Mouse (Mus musculus) heart, embryonic 13.5 days (tissue): ENCODE results near the gene Cyp4f37. TPM values are rescaled to one million over a fixed set of nuclear protein-coding genes. Genes with fewer than 3 reads are reported as not detected.

Experiments used
- polyA plus RNA-seq: library from polyadenylated mRNA; unstranded; fragments of >200 nt; fragmentation: Nextera tagmentation; extraction: Ambion mirVana; gene quantifications from 2 replicates; pipeline ENCODE4 v1.2.1, GENCODE M21; 2015

Cyp4f37 gene
- polyA plus RNA-seq, 1 experiment from 2014 or later, result not detected

Other genes starting within 250 kb of the Cyp4f37 start
- 10.9 and 12.4 TPM in 2 replicates for gene Wiz, start 231.9 kb upstream of the Cyp4f37 start, polyA plus RNA-seq
- gene Rasal3, start 217.7 kb upstream of the Cyp4f37 start, polyA plus RNA-seq, result 0.49 and 1.1 TPM in 2 replicates
- gene Pglyrp2, start 197.1 kb upstream of the Cyp4f37 start, polyA plus RNA-seq, result 0.09 and 0.16 TPM in 2 replicates
- gene Cyp4f39, start 168.6 kb upstream of the Cyp4f37 start, polyA plus RNA-seq, result 0.15 and 0.38 TPM in 2 replicates
- 6.4 and 7.5 TPM in 2 replicates for gene Cyp4f17, start 115.3 kb upstream of the Cyp4f37 start, polyA plus RNA-seq
- 17.0 and 18.6 TPM in 2 replicates for gene Cyp4f16, start 84.8 kb upstream of the Cyp4f37 start, polyA plus RNA-seq
- gene Cyp4f40, start 37.6 kb downstream of the Cyp4f37 start, polyA plus RNA-seq, result not detected in 2 replicates
- gene Cyp4f15, start 64.3 kb downstream of the Cyp4f37 start, polyA plus RNA-seq, result 0.20 and 0.41 TPM in 2 replicates
- 12.1 and 17.3 TPM in 2 replicates for gene Zfp871, start 167.0 kb downstream of the Cyp4f37 start, polyA plus RNA-seq
- gene Zfp811, start 188.6 kb downstream of the Cyp4f37 start, polyA plus RNA-seq, result 1.2 and 1.3 TPM in 2 replicates
- gene Zfp799, start 209.0 kb downstream of the Cyp4f37 start, polyA plus RNA-seq, result 7.8 and 8.1 TPM in 2 replicates